Mouse (Mus musculus): ENCODE data around the gene Gpr137. TPM values are rescaled to one million over a fixed set of nuclear protein-coding genes. Genes with fewer than 3 reads are reported as not detected.
A peak's percentile ranks its signal among the peaks of the same experiment; 100 is the strongest.

Gene Gpr137
- polyA plus RNA-seq, 1 experiment from 2014 or later = 20.2 TPM

GRCm38 (mm10) chr19:6928080-6928479 lies 14.2 kb downstream of the Gpr137 start:
- Histone ChIP-seq H3K27me3 (ENCODE audit: control insufficient read depth, insufficient read depth, low read length) (peaks cover 57% of the 10 kb centered on the region), H3K36me3 (ENCODE audit: control insufficient read depth, insufficient read depth, low read length) (no peaks in the 10 kb centered on the region), H3K4me1 (ENCODE audit: control insufficient read depth, insufficient read depth, low read length) (peaks cover 16% of the 10 kb centered on the region), H3K4me2 (ENCODE audit: low read depth, low read length) (peak overlapping the region; percentile 48; the same call in 1 of the 2 replicates), H3K9me3 (replicated peaks; ENCODE audit: control insufficient read depth, low read length) (no peaks in the 10 kb centered on the region; the same call in 1 of the 2 replicates), H3K9ac (ENCODE audit: low read length) (peak overlapping the region; percentile 15), H3K4me3 (replicated peaks; ENCODE audit: low read length) (peak overlapping the region; percentile 31), H3K27ac (ENCODE audit: low read length) (no peak overlapping the region)
- WGBS = 15% methylated on average over 9 of the region's 9 CpGs
- no peak for ATAC-seq (ENCODE audit: insufficient read depth, low FRiP score)

GRCm38 (mm10) chr19:6926559-6927255 lies 15.6 kb downstream of the Gpr137 start:
- no peak for ATAC-seq (ENCODE audit: insufficient read depth, low FRiP score)
- Histone ChIP-seq H3K9me3 (replicated peaks; ENCODE audit: control insufficient read depth, low read length) (no peaks in the 10 kb centered on the region; the same call in 1 of the 2 replicates), H3K4me2 (ENCODE audit: low read depth, low read length) (peak overlapping the region; percentile 48), H3K9ac (ENCODE audit: low read length) (peak overlapping the region; percentile 15), H3K27me3 (ENCODE audit: control insufficient read depth, insufficient read depth, low read length) (peaks cover 46% of the 10 kb centered on the region), H3K4me1 (ENCODE audit: control insufficient read depth, insufficient read depth, low read length) (peaks cover 16% of the 10 kb centered on the region), H3K27ac (ENCODE audit: low read length) (peak overlapping the region; percentile 84), H3K36me3 (ENCODE audit: control insufficient read depth, insufficient read depth, low read length) (no peaks in the 10 kb centered on the region), H3K4me3 (replicated peaks; ENCODE audit: low read length) (peak overlapping the region; percentile 31)
- WGBS = 13% methylated on average over 26 of the region's 26 CpGs

- H3K4me2 ChIP-seq (ENCODE audit: low read depth, low read length) = peak overlapping the region; percentile 41
- 16% methylated on average over 40 of the region's 40 CpGs for WGBS
- no peaks in the 10 kb centered on the region for H3K36me3 ChIP-seq (ENCODE audit: control insufficient read depth, insufficient read depth, low read length)
- peaks cover 46% of the 10 kb centered on the region for H3K27me3 ChIP-seq (ENCODE audit: control insufficient read depth, insufficient read depth, low read length)
- H3K9ac ChIP-seq (ENCODE audit: low read length) = peak overlapping the region; percentile 60
- H3K9me3 ChIP-seq (replicated peaks; ENCODE audit: control insufficient read depth, low read length) = no peaks in the 10 kb centered on the region; the same call in 1 of the 2 replicates
- peak overlapping the region; percentile 84 for H3K27ac ChIP-seq (ENCODE audit: low read length)
- H3K4me3 ChIP-seq (replicated peaks; ENCODE audit: low read length) = peak overlapping the region; percentile 24
- no peak for ATAC-seq (ENCODE audit: insufficient read depth, low FRiP score)
- peaks cover 18% of the 10 kb centered on the region for H3K4me1 ChIP-seq (ENCODE audit: control insufficient read depth, insufficient read depth, low read length)
Observed at GRCm38 (mm10) chr19:6925611-6926329, 16.5 kb downstream of the Gpr137 start.

GRCm38 (mm10) chr19:6925307-6925573 lies 17.0 kb downstream of the Gpr137 start, which contains the start of gene Catsperz:
Gene Catsperz (minus strand): TSS chr19:6925380.
- H3K4me1 ChIP-seq (ENCODE audit: control insufficient read depth, insufficient read depth, low read length) = peaks cover 23% of the 10 kb centered on the region
- H3K4me2 ChIP-seq (ENCODE audit: low read depth, low read length) = peak within 1 kb of the TSS; percentile 41
- peaks cover 46% of the 10 kb centered on the region for H3K27me3 ChIP-seq (ENCODE audit: control insufficient read depth, insufficient read depth, low read length)
- H3K9ac ChIP-seq (ENCODE audit: low read length) = peak within 1 kb of the TSS; percentile 60
- no peaks in the 10 kb centered on the region for H3K36me3 ChIP-seq (ENCODE audit: control insufficient read depth, insufficient read depth, low read length)
- peak within 1 kb of the TSS; percentile 24 for H3K4me3 ChIP-seq (replicated peaks; ENCODE audit: low read length)
- no peaks in the 10 kb centered on the region; the same call in 1 of the 2 replicates for H3K9me3 ChIP-seq (replicated peaks; ENCODE audit: control insufficient read depth, low read length)
- ATAC-seq (ENCODE audit: insufficient read depth, low FRiP score) = no peak
- peak within 1 kb of the TSS; percentile 84 for H3K27ac ChIP-seq (ENCODE audit: low read length)
- 4% methylated on average over 9 of the region's 9 CpGs for WGBS

- Histone ChIP-seq H3K4me3 (replicated peaks; ENCODE audit: low read length) (peak overlapping the region; percentile 24), H3K9ac (ENCODE audit: low read length) (peak overlapping the region; percentile 60), H3K9me3 (replicated peaks; ENCODE audit: control insufficient read depth, low read length) (no peaks in the 10 kb centered on the region; the same call in 1 of the 2 replicates), H3K4me2 (ENCODE audit: low read depth, low read length) (peak overlapping the region; percentile 41), H3K27me3 (ENCODE audit: control insufficient read depth, insufficient read depth, low read length) (peaks cover 46% of the 10 kb centered on the region), H3K36me3 (ENCODE audit: control insufficient read depth, insufficient read depth, low read length) (no peaks in the 10 kb centered on the region), H3K27ac (ENCODE audit: low read length) (no peak overlapping the region), H3K4me1 (ENCODE audit: control insufficient read depth, insufficient read depth, low read length) (peaks cover 29% of the 10 kb centered on the region)
- WGBS = 5% methylated on average over 39 of the region's 39 CpGs
- ATAC-seq (ENCODE audit: insufficient read depth, low FRiP score) = no peak
Observed at GRCm38 (mm10) chr19:6924461-6925306, 17.6 kb downstream of the Gpr137 start.

GRCm38 (mm10) chr19:6922901-6923735 lies 19.2 kb downstream of the Gpr137 start:
- WGBS = 64% methylated on average over 6 of the region's 6 CpGs
- Histone ChIP-seq H3K27ac (ENCODE audit: low read length) (no peak overlapping the region), H3K36me3 (ENCODE audit: control insufficient read depth, insufficient read depth, low read length) (no peaks in the 10 kb centered on the region; the same call in 1 of the 2 replicates), H3K4me2 (ENCODE audit: low read depth, low read length) (no peak overlapping the region), H3K9me3 (replicated peaks; ENCODE audit: control insufficient read depth, low read length) (no peaks in the 10 kb centered on the region; the same call in 1 of the 2 replicates), H3K9ac (ENCODE audit: low read length) (no peak overlapping the region; the same call in 1 of the 2 replicates), H3K4me3 (replicated peaks; ENCODE audit: low read length) (no peak overlapping the region), H3K4me1 (ENCODE audit: control insufficient read depth, insufficient read depth, low read length) (peaks cover 36% of the 10 kb centered on the region), H3K27me3 (ENCODE audit: control insufficient read depth, insufficient read depth, low read length) (peaks cover 42% of the 10 kb centered on the region)
- no peak for ATAC-seq (ENCODE audit: insufficient read depth, low FRiP score)

- peak within 1 kb of the TSS; percentile 87 for H3K4me2 ChIP-seq (ENCODE audit: low read depth, low read length)
- WGBS = under 1% methylated on average over 65 of the region's 66 CpGs
- peak within 1 kb of the TSS; percentile 92 for H3K27ac ChIP-seq (ENCODE audit: low read length)
- no peaks in the 10 kb centered on the region; the same call in 1 of the 2 replicates for H3K36me3 ChIP-seq (ENCODE audit: control insufficient read depth, insufficient read depth, low read length)
- H3K9ac ChIP-seq (ENCODE audit: low read length) = peak within 1 kb of the TSS; percentile 93
- peaks cover 31% of the 10 kb centered on the region for H3K27me3 ChIP-seq (ENCODE audit: control insufficient read depth, insufficient read depth, low read length)
- peaks cover 40% of the 10 kb centered on the region for H3K4me1 ChIP-seq (ENCODE audit: control insufficient read depth, insufficient read depth, low read length)
- no peaks in the 10 kb centered on the region; the same call in 1 of the 2 replicates for H3K9me3 ChIP-seq (replicated peaks; ENCODE audit: control insufficient read depth, low read length)
- ATAC-seq (ENCODE audit: insufficient read depth, low FRiP score) = peak; percentile 96
- peak within 1 kb of the TSS; percentile 84 for H3K4me3 ChIP-seq (replicated peaks; ENCODE audit: low read length)
Observed at GRCm38 (mm10) chr19:6921647-6922567, 20.4 kb downstream of the Gpr137 start, which contains the start of gene Esrra. Gene Esrra (minus strand): TSS chr19:6921813.

Data from stomach, embryonic 16.5 days (tissue).